Mouse (Mus musculus) liver, postnatal 0 days (tissue): Measurements from ENCODE around the gene Bckdhb.

Experiments
- CTCF ChIP-seq: sonication (generic); IDR thresholded peaks from 2 replicates; pipeline ENCODE4 v1.5.1; 2016; ENCODE audit warnings: antibody characterized with exemption, low read depth
- EP300 ChIP-seq: IDR thresholded peaks from 2 replicates; pipeline ENCODE4 v1.6.1; 2016; ENCODE audit warnings: antibody characterized with exemption, low read depth, mild to moderate bottlenecking

GRCm38 (mm10) chr9:84110616-84111015 lies 185.7 kb downstream of the Bckdhb start:
- no peak for TF ChIP-seq CTCF
- TF ChIP-seq EP300, result no peak
